Mouse (Mus musculus) neural tube, embryonic 12.5 days (tissue): ENCODE measurements around the gene Acvr1b. TPM values are rescaled to one million over a fixed set of nuclear protein-coding genes. Genes with fewer than 3 reads are reported as not detected.

Source experiments
- ATAC-seq: fragments of 200-750 bp; cut with Nextera tagmentation; 2 replicates; pipeline ENCODE4 v1.8.0; 2017; ENCODE audit warnings: low read depth, mild to moderate bottlenecking, moderate TSS enrichment, moderate library complexity; ENCODE audit not compliant: low FRiP score
- H3K27ac ChIP-seq: fragments of 300-500 bp; sonication (generic); 2 replicates; pipeline ENCODE4 v1.5.1; 2016
- H3K27me3 ChIP-seq: fragments of 300-500 bp; sonication (generic); replicated peaks from 2 replicates; pipeline ENCODE4 v1.6.1; 2016; ENCODE audit warnings: mild to moderate bottlenecking
- H3K36me3 ChIP-seq: fragments of 300-500 bp; sonication (generic); 2 replicates; pipeline ENCODE4 v1.6.1; 2016; ENCODE audit warnings: mild to moderate bottlenecking
- H3K4me1 ChIP-seq: fragments of 300-500 bp; sonication (generic); 2 replicates; pipeline ENCODE4 v1.6.1; 2016
- H3K4me2 ChIP-seq: fragments of 300-500 bp; sonication (generic); replicated peaks from 2 replicates; pipeline ENCODE4 v1.6.1; 2016; ENCODE audit warnings: mild to moderate bottlenecking
- H3K4me3 ChIP-seq: fragments of 300-500 bp; sonication (generic); 2 replicates; pipeline ENCODE4 v1.5.1; 2016
- H3K9ac ChIP-seq: fragments of 300-500 bp; sonication (generic); 2 replicates; pipeline ENCODE4 v1.6.1; 2016; ENCODE audit warnings: mild to moderate bottlenecking
- H3K9me3 ChIP-seq: fragments of 300-500 bp; sonication (generic); 2 replicates; pipeline ENCODE4 v1.6.1; 2016; ENCODE audit warnings: mild to moderate bottlenecking
- WGBS: fragments of 180-500 bp; shearing (Covaris S2); methylation state at CpG from one replicate; pipeline ENCODE4 v1.1.7; 2016; 5-methylcytosine and 5-hydroxymethylcytosine counted together
- polyA plus RNA-seq: library from polyadenylated mRNA; unstranded; fragments of >200 nt; fragmentation: Nextera tagmentation; extraction: Ambion mirVana; gene quantifications from 2 replicates; pipeline ENCODE4 v1.2.1, GENCODE M21; 2016

Acvr1b gene
- polyA plus RNA-seq, 1 experiment from 2014 or later = 15.9 TPM

DNA sequence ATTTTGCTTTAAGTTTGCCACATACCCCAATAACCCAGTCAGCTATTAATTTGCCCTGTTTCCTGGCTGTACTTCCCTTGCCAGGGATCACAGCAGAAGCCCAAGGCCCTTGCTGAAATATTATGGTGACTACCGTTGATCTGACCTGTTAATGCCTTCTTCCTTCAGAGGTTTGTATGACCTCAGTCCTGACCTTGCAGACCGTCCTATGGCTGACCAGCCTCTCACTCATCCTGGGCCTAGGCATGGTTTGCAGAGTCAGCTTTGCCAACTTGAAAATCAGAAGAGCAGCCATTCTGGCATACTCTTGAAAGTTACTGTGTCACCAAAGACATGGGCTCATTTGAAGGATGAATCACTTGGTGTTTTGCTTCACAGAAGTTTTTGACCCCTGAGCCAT lies 41.3 kb downstream of the Acvr1b start:
- no peaks in the 10 kb centered on the region for H3K9me3 ChIP-seq
- H3K4me1 ChIP-seq = no peaks in the 10 kb centered on the region
- ATAC-seq = no peak
- peaks cover 33% of the 10 kb centered on the region for H3K36me3 ChIP-seq
- no peak overlapping the region for H3K27ac ChIP-seq
- H3K9ac ChIP-seq = no peak overlapping the region
- no peaks in the 10 kb centered on the region for H3K27me3 ChIP-seq
- WGBS = 82% methylated on average over 2 of the region's 2 CpGs
- H3K4me2 ChIP-seq = no peak overlapping the region
- H3K4me3 ChIP-seq = no peak overlapping the region

DNA sequence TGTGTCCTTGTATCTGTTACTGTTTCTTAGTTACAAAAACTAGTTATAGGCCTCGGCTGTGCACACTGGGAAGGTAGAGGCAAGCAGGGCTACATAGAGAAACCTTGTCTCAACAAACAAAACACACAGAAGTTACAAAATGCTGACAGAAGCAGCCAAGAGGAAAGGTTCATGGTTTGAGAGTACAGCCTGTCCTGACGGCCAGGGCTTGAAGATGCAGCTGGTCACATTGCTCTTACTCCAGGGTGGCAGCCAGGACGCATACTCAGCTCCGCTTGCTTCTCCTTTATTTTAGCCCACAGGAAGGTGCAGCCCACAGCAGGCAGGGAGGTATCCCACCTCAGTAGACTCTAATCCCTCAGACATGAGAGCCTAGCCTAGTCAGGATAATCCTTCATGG lies 42.2 kb downstream of the Acvr1b start:
- no peak for ATAC-seq
- H3K4me3 ChIP-seq = no peak overlapping the region

DNA sequence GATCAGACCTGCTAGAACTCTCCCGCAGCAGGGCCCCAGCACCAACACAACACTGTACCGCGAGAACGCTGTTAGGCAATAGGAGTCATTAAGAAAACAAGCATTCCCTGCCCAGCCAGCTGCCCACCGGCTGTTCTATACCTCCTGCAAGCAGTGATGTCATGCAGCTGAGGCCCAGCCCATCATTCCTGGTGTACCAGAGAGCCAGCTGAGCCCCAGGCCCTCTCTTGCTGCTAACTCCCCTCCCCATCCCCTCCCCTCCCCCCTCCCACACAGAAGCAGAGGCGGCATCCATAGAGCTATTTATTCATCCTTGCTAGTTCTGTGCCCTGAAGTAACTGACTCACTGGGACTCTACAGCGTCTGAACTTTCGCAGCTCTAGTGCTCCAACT lies 47.0 kb downstream of the Acvr1b start:
- Histone ChIP-seq H3K27ac (peak overlapping the region; percentile 26; the same call in 1 of the 2 replicates), H3K9me3 (no peaks in the 10 kb centered on the region), H3K4me1 (peaks cover 42% of the 10 kb centered on the region), H3K27me3 (peaks cover 13% of the 10 kb centered on the region), H3K4me3 (no peak overlapping the region), H3K9ac (0 out of 2 replicates have a peak overlapping the region, but pooled peaks have one; percentile 13), H3K4me2 (peak overlapping the region; percentile 93), H3K36me3 (no peaks in the 10 kb centered on the region)
- WGBS = 3% methylated on average over 8 of the region's 8 CpGs
- ATAC-seq = peak; percentile 75

More for the DNA sequence above, 42.2 kb downstream of the Acvr1b start:
- WGBS = 75% methylated on average over 4 of the region's 4 CpGs
- H3K4me1 ChIP-seq = peaks cover 4% of the 10 kb centered on the region; the same call in 1 of the 2 replicates
- H3K27me3 ChIP-seq = no peaks in the 10 kb centered on the region
- H3K4me2 ChIP-seq = no peak overlapping the region
- H3K27ac ChIP-seq = no peak overlapping the region
- H3K36me3 ChIP-seq = peaks cover 24% of the 10 kb centered on the region
- no peaks in the 10 kb centered on the region for H3K9me3 ChIP-seq
- no peak overlapping the region for H3K9ac ChIP-seq

DNA sequence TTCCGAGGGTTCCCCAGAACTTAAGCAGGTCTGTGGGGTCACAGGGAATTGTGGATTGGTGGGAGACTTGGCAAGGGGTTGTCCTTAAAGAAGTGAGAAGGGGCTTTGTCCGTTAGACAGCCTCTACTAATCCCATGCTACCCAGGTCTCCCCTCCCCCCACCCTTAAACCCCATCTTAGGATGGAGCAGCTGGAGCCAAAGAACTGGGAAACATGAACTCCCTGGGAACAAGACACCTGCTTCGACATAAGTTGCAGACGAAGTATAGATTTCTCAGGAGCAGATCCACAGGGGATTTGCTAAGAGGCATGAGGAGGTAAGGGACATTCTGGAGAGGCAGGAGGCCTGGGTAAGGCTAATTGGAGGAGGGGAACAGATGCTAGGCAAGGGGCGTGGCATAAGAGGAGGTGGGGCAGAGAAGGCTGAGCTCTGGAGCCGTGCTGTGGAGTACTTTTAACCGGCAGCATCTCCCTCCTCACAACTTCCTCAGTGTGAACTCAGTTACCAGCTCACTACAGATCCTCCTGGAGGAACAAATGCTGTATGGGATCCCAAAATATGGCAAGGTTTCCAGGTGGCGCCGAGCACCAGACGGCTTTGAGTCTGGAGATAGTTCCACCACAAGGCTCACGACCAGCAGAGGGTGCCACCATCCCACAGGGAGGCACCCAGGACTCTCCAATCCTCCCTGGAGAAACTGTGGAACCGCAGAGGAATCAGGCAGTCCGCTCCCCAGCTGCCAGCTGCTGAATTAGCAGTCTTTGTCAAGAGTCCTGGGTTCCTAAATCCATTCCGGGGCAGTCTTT lies 47.6 kb downstream of the Acvr1b start:
- Histone ChIP-seq H3K4me1 (peaks cover 42% of the 10 kb centered on the region), H3K9ac (0 out of 2 replicates have a peak overlapping the region, but pooled peaks have one; percentile 13), H3K4me3 (no peak overlapping the region), H3K9me3 (no peaks in the 10 kb centered on the region), H3K36me3 (no peaks in the 10 kb centered on the region), H3K27ac (no peak overlapping the region), H3K27me3 (peaks cover 16% of the 10 kb centered on the region), H3K4me2 (peak overlapping the region; percentile 93)
- peak; percentile 65 for ATAC-seq
- WGBS = 2% methylated on average over 14 of the region's 14 CpGs

DNA sequence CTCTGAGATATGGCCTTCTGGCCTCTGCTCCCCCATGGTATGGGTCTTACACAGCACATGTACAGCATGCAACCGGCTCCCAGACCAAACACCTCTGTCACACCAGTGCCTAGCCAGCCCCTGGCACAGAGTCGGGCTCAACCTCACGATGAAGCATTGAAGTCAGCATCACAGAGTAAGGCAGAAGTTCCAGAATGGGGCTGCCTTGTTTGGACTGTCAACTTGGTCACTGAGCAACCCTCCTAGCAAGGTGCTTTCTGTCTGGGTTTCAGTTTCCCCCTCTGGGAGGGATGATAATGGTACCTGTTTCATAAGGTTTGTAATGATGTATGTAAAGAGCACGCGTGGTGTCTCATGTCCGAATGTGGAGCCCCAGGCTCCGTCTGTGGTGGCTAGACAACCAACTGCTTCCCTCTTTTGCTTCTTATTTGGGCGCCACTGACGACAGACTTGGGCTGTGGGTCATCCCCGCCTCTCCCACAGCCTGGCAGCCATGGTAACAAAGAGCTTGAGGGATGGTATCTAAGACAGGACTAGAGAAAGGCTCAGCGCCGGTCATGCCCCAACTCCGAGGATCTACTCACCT lies 49.1 kb downstream of the Acvr1b start:
- Histone ChIP-seq H3K9ac (no peak overlapping the region), H3K27me3 (peaks cover 19% of the 10 kb centered on the region), H3K4me2 (peak overlapping the region; percentile 93), H3K36me3 (no peaks in the 10 kb centered on the region), H3K9me3 (no peaks in the 10 kb centered on the region), H3K27ac (no peak overlapping the region), H3K4me1 (peaks cover 45% of the 10 kb centered on the region), H3K4me3 (no peak overlapping the region)
- ATAC-seq = no peak
- 42% methylated on average over 13 of the region's 13 CpGs for WGBS

DNA sequence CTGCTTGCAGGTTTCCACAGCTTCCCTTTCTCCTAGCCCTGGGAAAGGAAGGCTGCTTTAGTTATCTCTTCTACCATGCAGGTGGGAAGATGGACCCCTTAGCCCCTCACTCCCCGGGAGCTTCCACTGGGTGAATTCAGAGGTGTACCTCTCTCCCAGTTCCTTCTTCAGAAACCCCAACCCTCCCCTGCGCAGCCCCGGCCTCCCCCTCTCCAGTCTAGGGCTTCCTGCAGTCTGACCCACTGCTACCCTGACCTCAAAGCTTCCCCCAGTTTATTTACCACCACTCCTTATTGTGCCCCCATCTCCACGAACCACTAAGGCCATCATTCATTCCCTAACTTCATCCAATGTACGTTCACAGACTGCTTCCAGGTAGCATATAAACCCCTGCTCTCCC lies 49.7 kb downstream of the Acvr1b start:
- peak overlapping the region; percentile 84 for H3K9ac ChIP-seq
- H3K9me3 ChIP-seq = no peaks in the 10 kb centered on the region
- H3K27me3 ChIP-seq = peaks cover 19% of the 10 kb centered on the region
- H3K4me3 ChIP-seq = peak overlapping the region; percentile 69
- WGBS = 9% methylated on average over 5 of the region's 5 CpGs
- peak overlapping the region; percentile 93 for H3K4me2 ChIP-seq
- no peak for ATAC-seq
- peaks cover 48% of the 10 kb centered on the region for H3K4me1 ChIP-seq
- no peak overlapping the region for H3K27ac ChIP-seq
- H3K36me3 ChIP-seq = no peaks in the 10 kb centered on the region

DNA sequence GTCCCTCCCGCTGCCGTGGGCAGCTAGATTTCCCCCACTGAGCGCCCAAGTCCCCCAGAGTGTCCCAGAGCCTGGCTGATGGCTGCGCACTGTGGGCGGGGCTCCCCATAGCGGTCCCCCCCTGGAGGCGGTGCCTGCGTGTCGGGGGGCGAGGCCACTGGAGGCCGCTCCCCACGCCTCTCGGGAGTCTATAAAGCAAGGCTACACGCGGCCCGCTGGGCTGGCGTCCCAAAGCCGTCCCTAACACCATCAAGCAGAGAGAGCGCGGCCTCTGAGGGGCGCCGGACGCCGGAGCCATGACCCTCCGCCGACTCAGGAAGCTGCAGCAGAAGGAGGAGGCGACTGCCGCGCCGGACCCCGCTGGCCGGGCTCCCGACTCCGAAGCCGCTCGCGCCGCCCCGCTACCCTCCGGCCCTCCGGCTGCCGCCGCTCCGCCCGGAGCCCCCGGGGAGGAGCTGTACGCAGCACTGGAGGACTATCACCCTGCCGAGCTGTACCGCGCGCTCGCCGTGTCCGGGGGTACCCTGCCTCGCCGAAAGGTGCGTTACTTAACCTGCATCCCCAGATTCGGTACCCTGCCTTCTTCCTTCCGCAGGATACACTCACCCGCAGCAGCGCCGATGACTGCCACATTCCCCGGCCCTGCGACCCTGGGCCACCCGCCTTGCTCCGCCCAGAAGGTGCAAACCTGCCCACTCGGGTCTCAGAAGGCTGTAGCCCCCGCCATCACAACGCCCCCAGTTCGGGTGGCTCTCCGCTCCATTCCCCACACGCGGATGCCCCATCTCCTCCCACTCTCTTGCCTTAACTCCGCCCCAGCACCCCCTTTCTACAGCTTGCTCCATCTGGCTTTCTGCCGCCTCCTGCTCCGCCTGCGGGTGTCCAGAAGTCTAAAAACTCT lies 50.4 kb downstream of the Acvr1b start, which contains the start of gene Grasp:
Gene Grasp (plus strand): TSS at position 183 of the 901 bp plus-strand sequence.
- no peaks in the 10 kb centered on the region for H3K9me3 ChIP-seq
- under 1% methylated on average over 75 of the region's 77 CpGs for WGBS
- H3K4me1 ChIP-seq = peaks cover 48% of the 10 kb centered on the region
- H3K27me3 ChIP-seq = peaks cover 19% of the 10 kb centered on the region
- ATAC-seq = peak; percentile 58
- peak within 1 kb of the TSS; percentile 69 for H3K4me3 ChIP-seq
- H3K36me3 ChIP-seq = peaks cover 3% of the 10 kb centered on the region; the same call in 1 of the 2 replicates
- peak within 1 kb of the TSS; percentile 93 for H3K4me2 ChIP-seq
- peak within 1 kb of the TSS; percentile 7; the same call in 1 of the 2 replicates for H3K27ac ChIP-seq
- peak within 1 kb of the TSS; percentile 84 for H3K9ac ChIP-seq

DNA sequence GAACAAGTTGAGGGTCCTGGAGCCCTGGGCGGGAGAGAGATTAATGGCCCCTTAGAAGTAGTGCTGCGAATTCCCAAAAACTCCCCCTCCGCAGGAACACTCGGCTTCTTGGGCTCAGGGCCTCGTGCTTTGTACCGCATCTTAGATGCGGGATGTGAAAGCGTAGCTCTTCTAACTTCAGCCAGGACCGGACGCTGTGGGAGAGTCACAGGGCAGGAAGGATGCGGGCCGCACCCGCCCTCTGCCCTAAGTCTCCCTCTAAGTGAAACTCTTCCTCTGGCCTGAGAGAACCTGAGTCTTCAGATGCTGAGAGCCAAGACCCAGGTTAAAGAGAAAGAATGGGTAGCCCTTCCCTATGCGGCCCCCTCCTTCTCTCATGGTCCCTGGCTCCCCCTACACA lies 51.1 kb downstream of the Acvr1b start:
- H3K9me3 ChIP-seq = no peaks in the 10 kb centered on the region
- peaks cover 48% of the 10 kb centered on the region for H3K4me1 ChIP-seq
- H3K36me3 ChIP-seq = peaks cover 9% of the 10 kb centered on the region; the same call in 1 of the 2 replicates
- H3K4me3 ChIP-seq = peak overlapping the region; percentile 69
- H3K9ac ChIP-seq = peak overlapping the region; percentile 84
- WGBS = 3% methylated on average over 14 of the region's 14 CpGs
- no peak overlapping the region; the same call in 1 of the 2 replicates for H3K27ac ChIP-seq
- H3K27me3 ChIP-seq = peaks cover 19% of the 10 kb centered on the region
- no peak for ATAC-seq
- peak overlapping the region; percentile 93 for H3K4me2 ChIP-seq

DNA sequence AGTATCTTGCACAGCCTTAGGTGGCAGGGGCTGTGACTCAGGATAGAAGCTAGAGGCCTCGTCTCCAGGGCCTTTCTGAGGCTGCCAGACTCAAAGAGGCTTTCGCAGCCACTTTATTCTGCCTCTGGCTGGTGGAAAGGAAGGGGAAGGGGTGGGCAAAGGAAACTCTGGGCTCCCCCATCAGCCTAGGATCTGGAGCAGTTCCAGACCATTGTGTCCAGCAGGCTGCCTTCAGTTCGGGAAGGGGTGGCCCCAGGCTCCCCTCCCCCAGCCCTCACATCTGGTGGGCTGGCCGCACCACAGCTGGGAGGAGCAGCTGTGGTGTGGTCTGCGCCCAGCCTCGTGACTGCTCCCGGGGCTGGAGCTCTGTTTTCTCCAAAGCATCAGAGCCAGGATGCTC lies 54.1 kb downstream of the Acvr1b start:
- no peak for ATAC-seq
- Histone ChIP-seq H3K36me3 (peaks cover 26% of the 10 kb centered on the region), H3K4me3 (no peak overlapping the region), H3K9ac (peak overlapping the region; percentile 26; the same call in 1 of the 2 replicates), H3K9me3 (no peaks in the 10 kb centered on the region), H3K27ac (no peak overlapping the region), H3K4me1 (peaks cover 25% of the 10 kb centered on the region), H3K27me3 (peaks cover 21% of the 10 kb centered on the region), H3K4me2 (0 out of 2 replicates have a peak overlapping the region, but pooled peaks have one; percentile 18)
- WGBS = 18% methylated on average over 7 of the region's 7 CpGs

DNA sequence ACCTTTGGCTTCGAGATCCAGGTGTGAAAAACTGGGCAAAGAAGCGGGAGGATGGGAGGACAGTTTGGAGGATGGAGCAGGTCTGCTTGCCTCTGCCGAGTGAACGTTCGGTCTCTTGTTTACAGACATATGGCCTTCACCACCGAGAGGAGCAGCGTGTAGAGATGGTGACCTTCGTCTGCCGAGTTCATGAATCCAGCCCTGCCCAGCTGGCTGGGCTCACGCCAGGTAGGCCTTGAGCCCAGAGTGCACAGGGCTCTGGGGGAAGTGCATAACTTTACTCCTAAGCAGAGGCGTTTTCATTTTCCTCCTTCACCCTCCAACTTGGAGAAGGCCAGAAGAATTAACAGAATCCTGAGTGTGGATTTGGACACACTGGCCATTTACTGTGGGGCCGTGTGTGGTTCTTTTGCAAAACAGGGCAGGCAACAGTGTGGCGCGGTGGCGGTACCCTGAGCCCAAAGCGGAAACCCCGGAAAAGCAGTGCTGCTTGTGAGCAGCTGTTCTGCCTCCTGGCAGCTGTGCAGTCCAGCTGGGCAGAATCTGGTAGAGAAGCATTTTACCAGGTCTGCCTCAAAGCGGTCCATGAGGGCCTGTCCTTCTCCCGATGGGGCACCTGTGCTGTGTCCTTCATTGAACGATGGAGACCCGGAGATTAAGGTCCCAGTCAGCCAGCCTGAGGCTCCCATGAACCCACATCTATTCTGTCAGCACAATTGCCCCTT lies 55.2 kb downstream of the Acvr1b start:
- Histone ChIP-seq H3K9ac (no peak overlapping the region), H3K27ac (no peak overlapping the region), H3K36me3 (peaks cover 26% of the 10 kb centered on the region), H3K4me1 (peaks cover 15% of the 10 kb centered on the region), H3K27me3 (peaks cover 17% of the 10 kb centered on the region), H3K4me3 (no peak overlapping the region), H3K9me3 (no peaks in the 10 kb centered on the region), H3K4me2 (no peak overlapping the region)
- 91% methylated on average over 21 of the region's 21 CpGs for whole genome bisulfite sequencing
- no peak for ATAC-seq

DNA sequence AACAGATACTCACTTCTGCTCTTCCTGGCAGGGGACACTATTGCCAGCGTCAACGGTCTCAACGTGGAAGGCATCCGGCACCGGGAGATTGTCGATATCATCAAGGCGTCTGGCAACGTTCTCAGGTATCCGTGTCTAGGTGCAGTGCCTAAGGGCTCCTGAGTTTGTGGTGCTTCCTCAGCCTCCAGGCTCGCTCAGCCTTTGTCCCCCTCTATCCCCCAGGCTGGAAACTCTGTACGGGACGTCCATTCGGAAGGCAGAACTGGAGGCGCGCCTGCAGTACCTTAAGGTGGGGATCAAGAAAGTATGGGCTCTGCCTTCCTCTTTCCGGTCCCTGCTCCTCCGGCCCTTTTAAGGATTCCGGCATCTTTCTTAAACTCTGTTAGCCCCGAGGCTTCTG lies 56.6 kb downstream of the Acvr1b start:
- H3K36me3 ChIP-seq = peaks cover 26% of the 10 kb centered on the region
- no peak overlapping the region for H3K27ac ChIP-seq
- H3K9ac ChIP-seq = no peak overlapping the region
- H3K4me2 ChIP-seq = no peak overlapping the region
- WGBS = 95% methylated on average over 19 of the region's 19 CpGs
- no peaks in the 10 kb centered on the region for H3K9me3 ChIP-seq
- H3K4me3 ChIP-seq = no peak overlapping the region
- H3K27me3 ChIP-seq = peaks cover 19% of the 10 kb centered on the region; the same call in 1 of the 2 replicates
- H3K4me1 ChIP-seq = peaks cover 11% of the 10 kb centered on the region
- ATAC-seq = no peak
